Mouse (Mus musculus): Measurements from ENCODE around the gene Map9. TPM values are rescaled to one million over a fixed set of nuclear protein-coding genes. Genes with fewer than 3 reads are reported as not detected.

Map9 gene
- polyA plus RNA-seq, 1 experiment from 2014 or later = 25.1 TPM

GRCm38 (mm10) chr3:82364505-82364904 is 6.7 kb downstream of the Map9 start:
- no peaks in the 10 kb centered on the region for H3K4me1 ChIP-seq
- H3K4me2 ChIP-seq = no peak overlapping the region
- peaks cover 20% of the 10 kb centered on the region for H3K36me3 ChIP-seq (replicated peaks)
- WGBS = 93% methylated on average over 8 of the region's 8 CpGs
- H3K27me3 ChIP-seq = no peaks in the 10 kb centered on the region
- H3K9ac ChIP-seq = no peak overlapping the region
- H3K9me3 ChIP-seq = no peaks in the 10 kb centered on the region
- no peak for ATAC-seq (ENCODE audit: low FRiP score)
- H3K27ac ChIP-seq = no peak overlapping the region
- H3K4me3 ChIP-seq (replicated peaks) = no peak overlapping the region

GRCm38 (mm10) chr3:82364988-82365387 is 7.1 kb downstream of the Map9 start:
- ATAC-seq (ENCODE audit: low FRiP score) = no peak
- H3K4me1 ChIP-seq = no peaks in the 10 kb centered on the region
- H3K27me3 ChIP-seq = no peaks in the 10 kb centered on the region
- no peak overlapping the region for H3K4me2 ChIP-seq
- no peak overlapping the region for H3K9ac ChIP-seq
- H3K4me3 ChIP-seq (replicated peaks) = no peak overlapping the region
- no peak overlapping the region for H3K27ac ChIP-seq
- 43% methylated on average over 4 of the region's 4 CpGs for WGBS
- no peaks in the 10 kb centered on the region for H3K9me3 ChIP-seq
- H3K36me3 ChIP-seq (replicated peaks) = peaks cover 20% of the 10 kb centered on the region

- no peak overlapping the region for H3K27ac ChIP-seq
- H3K4me3 ChIP-seq (replicated peaks) = no peak overlapping the region
- H3K9me3 ChIP-seq = no peaks in the 10 kb centered on the region
- H3K36me3 ChIP-seq (replicated peaks) = peaks cover 26% of the 10 kb centered on the region
- H3K9ac ChIP-seq = no peak overlapping the region
- ATAC-seq (ENCODE audit: low FRiP score) = 0 out of 2 replicates have a peak, but pooled peaks have one; percentile 27
- no peaks in the 10 kb centered on the region for H3K27me3 ChIP-seq
- H3K4me2 ChIP-seq = no peak overlapping the region
- no peaks in the 10 kb centered on the region for H3K4me1 ChIP-seq
- 82% methylated on average over 21 of the region's 21 CpGs for WGBS
These were observed 11.4 kb downstream of the Map9 start for GRCm38 (mm10) chr3:82369063-82369860.

- Histone ChIP-seq H3K36me3 (replicated peaks) (peaks cover 27% of the 10 kb centered on the region), H3K4me3 (replicated peaks) (no peak overlapping the region), H3K9me3 (no peaks in the 10 kb centered on the region), H3K27ac (no peak overlapping the region), H3K27me3 (no peaks in the 10 kb centered on the region), H3K4me1 (no peaks in the 10 kb centered on the region), H3K9ac (no peak overlapping the region), H3K4me2 (no peak overlapping the region)
- 92% methylated on average over 10 of the region's 10 CpGs for WGBS
- ATAC-seq (ENCODE audit: low FRiP score) = no peak
These were observed 12.7 kb downstream of the Map9 start for GRCm38 (mm10) chr3:82370439-82371011.

GRCm38 (mm10) chr3:82376965-82377364 is 19.1 kb downstream of the Map9 start:
- Histone ChIP-seq H3K9ac (no peak overlapping the region), H3K27ac (no peak overlapping the region), H3K4me3 (replicated peaks) (no peak overlapping the region), H3K36me3 (replicated peaks) (peaks cover 67% of the 10 kb centered on the region), H3K9me3 (no peaks in the 10 kb centered on the region), H3K4me1 (no peaks in the 10 kb centered on the region), H3K4me2 (no peak overlapping the region), H3K27me3 (no peaks in the 10 kb centered on the region)
- WGBS = 88% methylated on average over 14 of the region's 14 CpGs
- no peak for ATAC-seq (ENCODE audit: low FRiP score)

- 47% methylated on average over 11 of the region's 11 CpGs for WGBS
- ATAC-seq (ENCODE audit: low FRiP score) = peak; percentile 64; the same call in 1 of the 2 replicates
These were observed 24.5 kb downstream of the Map9 start for GRCm38 (mm10) chr3:82382325-82382724.

GRCm38 (mm10) chr3:82385091-82385490 is 27.2 kb downstream of the Map9 start:
- no peaks in the 10 kb centered on the region for H3K9me3 ChIP-seq
- H3K4me3 ChIP-seq (replicated peaks) = no peak overlapping the region
- ATAC-seq (ENCODE audit: low FRiP score) = no peak
- no peaks in the 10 kb centered on the region for H3K4me1 ChIP-seq
- peaks cover 33% of the 10 kb centered on the region for H3K36me3 ChIP-seq (replicated peaks)
- H3K9ac ChIP-seq = no peak overlapping the region
- no peak overlapping the region for H3K4me2 ChIP-seq
- H3K27me3 ChIP-seq = no peaks in the 10 kb centered on the region
- WGBS = 87% methylated on average over 8 of the region's 8 CpGs
- no peak overlapping the region for H3K27ac ChIP-seq

More at GRCm38 (mm10) chr3:82382325-82382724, 24.5 kb downstream of the Map9 start:
- Histone ChIP-seq H3K27ac (no peak overlapping the region), H3K4me3 (replicated peaks) (no peak overlapping the region), H3K9me3 (no peaks in the 10 kb centered on the region), H3K27me3 (no peaks in the 10 kb centered on the region), H3K36me3 (replicated peaks) (peaks cover 56% of the 10 kb centered on the region), H3K4me1 (no peaks in the 10 kb centered on the region), H3K4me2 (no peak overlapping the region), H3K9ac (no peak overlapping the region)

GRCm38 (mm10) chr3:82405830-82406229 is 48.0 kb downstream of the Map9 start:
- H3K4me2 ChIP-seq = no peak overlapping the region
- no peak overlapping the region for H3K27ac ChIP-seq
- ATAC-seq (ENCODE audit: low FRiP score) = no peak
- no peaks in the 10 kb centered on the region for H3K27me3 ChIP-seq
- H3K4me3 ChIP-seq (replicated peaks) = no peak overlapping the region
- no peaks in the 10 kb centered on the region for H3K4me1 ChIP-seq
- 91% methylated on average over 6 of the region's 6 CpGs for WGBS
- no peaks in the 10 kb centered on the region for H3K36me3 ChIP-seq (replicated peaks)
- no peaks in the 10 kb centered on the region for H3K9me3 ChIP-seq
- H3K9ac ChIP-seq = no peak overlapping the region

- Histone ChIP-seq H3K4me2 (no peak overlapping the region), H3K27me3 (no peaks in the 10 kb centered on the region), H3K36me3 (replicated peaks) (no peaks in the 10 kb centered on the region), H3K4me3 (replicated peaks) (no peak overlapping the region), H3K27ac (no peak overlapping the region), H3K9me3 (no peaks in the 10 kb centered on the region), H3K9ac (no peak overlapping the region), H3K4me1 (no peaks in the 10 kb centered on the region)
- WGBS = 77% methylated on average over 3 of the region's 3 CpGs
- peak; percentile 30; the same call in 1 of the 2 replicates for ATAC-seq (ENCODE audit: low FRiP score)
These were observed 48.5 kb downstream of the Map9 start for GRCm38 (mm10) chr3:82406336-82406735.

GRCm38 (mm10) chr3:82407432-82407831 is 49.6 kb downstream of the Map9 start:
- no peak for ATAC-seq (ENCODE audit: low FRiP score)
- Histone ChIP-seq H3K9me3 (no peaks in the 10 kb centered on the region), H3K27me3 (no peaks in the 10 kb centered on the region), H3K4me3 (replicated peaks) (no peak overlapping the region), H3K36me3 (replicated peaks) (no peaks in the 10 kb centered on the region), H3K9ac (no peak overlapping the region), H3K4me2 (no peak overlapping the region), H3K4me1 (no peaks in the 10 kb centered on the region), H3K27ac (no peak overlapping the region)
- 62% methylated on average over 2 of the region's 2 CpGs for WGBS

- Histone ChIP-seq H3K27ac (no peak overlapping the region), H3K9me3 (no peaks in the 10 kb centered on the region), H3K36me3 (replicated peaks) (no peaks in the 10 kb centered on the region), H3K27me3 (no peaks in the 10 kb centered on the region), H3K9ac (no peak overlapping the region), H3K4me3 (replicated peaks) (no peak overlapping the region), H3K4me2 (no peak overlapping the region), H3K4me1 (no peaks in the 10 kb centered on the region)
- ATAC-seq (ENCODE audit: low FRiP score) = no peak
These were observed 54.6 kb downstream of the Map9 start for GRCm38 (mm10) chr3:82412397-82412796.

GRCm38 (mm10) chr3:82417958-82418357 is 60.1 kb downstream of the Map9 start:
- no peaks in the 10 kb centered on the region for H3K9me3 ChIP-seq
- no peak overlapping the region for H3K4me2 ChIP-seq
- 86% methylated on average over 3 of the region's 3 CpGs for WGBS
- H3K4me3 ChIP-seq (replicated peaks) = no peak overlapping the region
- H3K27me3 ChIP-seq = no peaks in the 10 kb centered on the region
- H3K9ac ChIP-seq = no peak overlapping the region
- ATAC-seq (ENCODE audit: low FRiP score) = no peak
- H3K4me1 ChIP-seq = no peaks in the 10 kb centered on the region
- no peaks in the 10 kb centered on the region for H3K36me3 ChIP-seq (replicated peaks)
- no peak overlapping the region for H3K27ac ChIP-seq

- H3K4me2 ChIP-seq = no peak overlapping the region
- no peak for ATAC-seq (ENCODE audit: low FRiP score)
- 94% methylated on average over 8 of the region's 8 CpGs for WGBS
- H3K4me1 ChIP-seq = no peaks in the 10 kb centered on the region
- no peaks in the 10 kb centered on the region for H3K9me3 ChIP-seq
- no peak overlapping the region for H3K27ac ChIP-seq
- no peak overlapping the region for H3K9ac ChIP-seq
- H3K27me3 ChIP-seq = no peaks in the 10 kb centered on the region
- H3K36me3 ChIP-seq (replicated peaks) = no peaks in the 10 kb centered on the region
- H3K4me3 ChIP-seq (replicated peaks) = no peak overlapping the region
These were observed 77.5 kb downstream of the Map9 start for GRCm38 (mm10) chr3:82435351-82435750.
